Mouse (Mus musculus): ENCODE data around the gene Ptprd.

DNA sequence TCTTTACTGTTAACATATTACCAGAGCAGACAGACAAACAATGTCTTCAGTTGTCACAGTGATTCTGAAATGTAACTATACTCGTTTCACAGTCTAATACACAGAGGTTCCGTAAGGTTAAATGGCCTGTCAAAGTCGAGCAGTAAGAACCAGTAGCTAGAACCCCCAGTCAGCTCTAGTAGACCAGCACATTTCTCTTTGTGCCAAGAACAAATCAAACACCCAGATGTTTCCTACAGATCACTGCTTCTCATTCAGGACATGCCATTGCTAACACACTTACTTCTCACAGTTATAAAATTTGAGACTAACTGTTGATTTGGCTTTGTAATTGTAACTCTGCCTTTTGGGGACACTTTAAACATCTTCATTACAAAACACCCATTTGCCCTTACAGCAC, 1802.6 kb downstream of the Ptprd start:
- TF ChIP-seq CTCF (IDR thresholded peaks at IDR 0.05; ENCODE audit: low read depth): no peak
- no peak for TF ChIP-seq EP300 (optimal IDR thresholded peaks at IDR 0.05)

Data from stomach, postnatal 0 days (tissue).